Mouse (Mus musculus) midbrain, embryonic 10.5 days (tissue): ENCODE measurements around the gene Mcf2l. TPM values are rescaled to one million over a fixed set of nuclear protein-coding genes. Genes with fewer than 3 reads are reported as not detected.
A peak's percentile ranks its signal among the peaks of the same experiment; 100 is the strongest.

ENCODE experiments used
- DNase-seq: peaks from one replicate; pipeline ENCODE4 v3.0.0-alpha.2; 2017; ENCODE audit warnings: low spot score
- H3K27ac ChIP-seq: fragments of 300-500 bp; sonication (generic); replicated peaks from 2 replicates; pipeline ENCODE4 v1.5.1; 2016; ENCODE audit warnings: mild to moderate bottlenecking
- H3K27me3 ChIP-seq: fragments of 300-500 bp; sonication (generic); 2 replicates; pipeline ENCODE4 v1.6.1; 2016; ENCODE audit warnings: low read depth, mild to moderate bottlenecking; ENCODE audit not compliant: poor library complexity, severe bottlenecking
- H3K36me3 ChIP-seq: fragments of 300-500 bp; sonication (generic); 2 replicates; pipeline ENCODE4 v1.6.1; 2016; ENCODE audit warnings: mild to moderate bottlenecking, moderate library complexity
- H3K4me1 ChIP-seq: fragments of 300-500 bp; sonication (generic); 2 replicates; pipeline ENCODE4 v1.6.1; 2016
- H3K4me3 ChIP-seq: fragments of 300-500 bp; sonication (generic); 2 replicates; pipeline ENCODE4 v1.5.1; 2016; ENCODE audit warnings: mild to moderate bottlenecking, moderate library complexity
- H3K9me3 ChIP-seq: fragments of 300-500 bp; sonication (generic); replicated peaks from 2 replicates; pipeline ENCODE4 v1.6.1; 2016; ENCODE audit warnings: mild to moderate bottlenecking
- WGBS: fragments of 180-500 bp; shearing (Covaris S2); methylation state at CpG from one replicate; pipeline ENCODE4 v1.1.7; 2016; 5-methylcytosine and 5-hydroxymethylcytosine counted together
- polyA plus RNA-seq: library from polyadenylated mRNA; unstranded; fragments of >200 nt; fragmentation: Nextera tagmentation; extraction: Ambion mirVana; gene quantifications from 2 replicates; pipeline ENCODE4 v1.2.1, GENCODE M21; 2016

Mcf2l gene
- 26.4 and 42.7 TPM in 2 replicates for polyA plus RNA-seq

GRCm38 (mm10) chr8:12873357-12874046 is at the start of gene Mcf2l:
Mcf2l (plus strand) TSS chr8:12873806.
- no peaks in the 10 kb centered on the region for H3K9me3 ChIP-seq
- WGBS = 1% methylated on average over 28 of the region's 30 CpGs
- peak; percentile 93 for DNase-seq
- H3K4me3 ChIP-seq = peak within 1 kb of the TSS; percentile 70
- peaks cover 8% of the 10 kb centered on the region; the same call in 1 of the 2 replicates for H3K27me3 ChIP-seq
- H3K27ac ChIP-seq = peak within 1 kb of the TSS; percentile 93
- peaks cover 76% of the 10 kb centered on the region for H3K4me1 ChIP-seq
- H3K36me3 ChIP-seq = no peaks in the 10 kb centered on the region

DNA sequence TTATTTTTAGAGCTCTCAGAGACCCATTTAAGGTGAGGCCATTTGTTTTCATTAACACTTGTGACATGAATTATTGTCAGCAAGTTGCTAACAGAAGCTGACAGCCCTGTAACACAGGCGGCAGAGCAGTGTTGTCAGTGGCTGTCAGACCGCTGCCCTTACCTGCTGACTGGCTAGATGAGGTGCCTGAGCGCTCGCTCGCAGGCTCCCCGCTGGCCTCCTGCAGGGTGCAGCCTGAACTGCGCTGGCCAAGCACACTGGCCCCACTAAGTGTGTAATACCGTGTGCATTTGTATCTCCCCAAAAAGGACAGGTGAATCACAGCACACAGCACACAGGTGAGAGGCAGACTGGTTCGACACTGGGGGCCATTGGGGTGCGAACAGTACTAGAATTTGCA is 49.0 kb upstream of the Mcf2l start:
- H3K36me3 ChIP-seq = peaks cover 86% of the 10 kb centered on the region

DNA sequence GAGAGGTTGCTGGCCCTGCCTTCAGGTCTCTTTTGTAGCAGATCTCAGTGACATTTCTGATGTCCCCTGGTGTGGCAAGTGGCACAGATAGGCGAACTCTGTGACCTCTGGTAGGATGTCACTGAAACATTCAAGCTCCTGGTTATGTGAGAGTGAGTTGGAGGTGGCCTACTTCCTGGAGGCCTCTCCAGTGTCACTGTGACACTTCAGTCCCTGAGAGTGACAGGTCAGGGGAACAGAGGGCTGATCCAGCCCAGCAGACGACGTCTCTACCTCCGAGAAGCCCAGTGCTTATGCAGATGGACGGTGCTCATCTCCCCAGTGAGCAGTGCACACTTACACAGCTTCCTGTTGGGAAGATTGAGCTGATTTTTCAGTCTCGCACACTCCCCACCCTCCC is 48.4 kb upstream of the Mcf2l start:
- no peaks in the 10 kb centered on the region for H3K9me3 ChIP-seq
- H3K27ac ChIP-seq = no peak overlapping the region
- WGBS = 73% methylated on average over 6 of the region's 6 CpGs
- peaks cover 84% of the 10 kb centered on the region for H3K36me3 ChIP-seq
- H3K27me3 ChIP-seq = no peaks in the 10 kb centered on the region
- no peak overlapping the region for H3K4me3 ChIP-seq
- DNase-seq = no peak
- peaks cover 30% of the 10 kb centered on the region for H3K4me1 ChIP-seq

More for the DNA sequence above, 49.0 kb upstream of the Mcf2l start:
- Histone ChIP-seq H3K4me3 (no peak overlapping the region), H3K27me3 (no peaks in the 10 kb centered on the region), H3K4me1 (peaks cover 29% of the 10 kb centered on the region), H3K27ac (no peak overlapping the region), H3K9me3 (no peaks in the 10 kb centered on the region)
- DNase-seq = no peak
- 62% methylated on average over 10 of the region's 10 CpGs for WGBS

DNA sequence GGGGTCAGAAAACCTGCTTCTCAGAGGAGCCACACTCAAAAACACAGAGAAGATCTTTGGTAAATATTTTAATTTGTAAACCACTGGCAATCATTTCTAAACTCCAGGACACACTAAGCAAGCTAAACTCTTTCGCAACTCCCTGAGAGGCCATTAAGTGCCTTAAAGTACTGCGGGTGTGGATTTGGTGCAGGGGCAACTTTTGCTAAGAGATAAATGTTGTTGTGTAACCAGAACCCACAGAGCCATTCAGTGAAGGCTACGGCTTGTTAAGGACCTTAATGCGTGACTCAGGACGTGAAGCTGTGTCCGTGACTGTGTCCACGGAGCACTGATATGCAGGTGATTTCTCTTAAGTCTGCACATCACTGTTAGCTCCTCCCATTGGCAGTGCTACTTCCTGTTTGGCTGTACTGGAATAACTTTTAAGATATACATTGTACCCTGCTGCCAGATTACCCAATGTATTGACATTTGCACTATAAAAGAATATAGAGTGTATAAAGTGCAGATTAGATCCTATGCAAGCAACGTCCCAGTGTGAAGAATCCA is 47.8 kb upstream of the Mcf2l start:
- Histone ChIP-seq H3K36me3 (peaks cover 80% of the 10 kb centered on the region), H3K4me1 (peaks cover 27% of the 10 kb centered on the region), H3K27ac (no peak overlapping the region), H3K4me3 (no peak overlapping the region), H3K27me3 (no peaks in the 10 kb centered on the region), H3K9me3 (no peaks in the 10 kb centered on the region)
- WGBS = 91% methylated on average over 8 of the region's 8 CpGs
- DNase-seq = no peak

- H3K9me3 ChIP-seq = no peaks in the 10 kb centered on the region
- peaks cover 81% of the 10 kb centered on the region for H3K36me3 ChIP-seq
- H3K27ac ChIP-seq = no peak overlapping the region
- DNase-seq = no peak
- H3K4me1 ChIP-seq = peaks cover 40% of the 10 kb centered on the region
- H3K4me3 ChIP-seq = no peak overlapping the region
- WGBS = 92% methylated on average over 9 of the region's 9 CpGs
- H3K27me3 ChIP-seq = no peaks in the 10 kb centered on the region
These were observed 46.5 kb upstream of the Mcf2l start for GRCm38 (mm10) chr8:12827124-12827523.

DNA sequence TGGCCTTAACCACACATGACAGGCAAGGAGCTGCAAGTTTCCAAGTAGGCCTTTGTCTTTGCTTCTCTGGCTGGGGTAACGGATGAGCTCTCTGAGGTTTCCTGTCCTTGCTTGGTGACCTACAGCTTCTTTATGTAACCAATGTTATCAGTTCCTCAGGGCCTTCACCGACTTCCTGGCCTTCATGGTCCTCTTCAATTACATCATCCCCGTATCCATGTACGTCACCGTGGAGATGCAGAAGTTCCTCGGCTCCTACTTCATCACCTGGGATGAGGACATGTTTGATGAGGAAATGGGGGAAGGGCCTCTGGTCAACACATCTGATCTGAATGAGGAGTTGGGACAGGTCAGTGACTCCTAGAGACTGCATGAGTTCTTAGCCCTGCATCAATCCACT is 45.3 kb upstream of the Mcf2l start:
- Histone ChIP-seq H3K36me3 (peaks cover 80% of the 10 kb centered on the region), H3K27ac (no peak overlapping the region), H3K9me3 (no peaks in the 10 kb centered on the region), H3K4me3 (no peak overlapping the region), H3K4me1 (peaks cover 48% of the 10 kb centered on the region), H3K27me3 (no peaks in the 10 kb centered on the region)
- DNase-seq = no peak
- WGBS = 94% methylated on average over 6 of the region's 6 CpGs

DNA sequence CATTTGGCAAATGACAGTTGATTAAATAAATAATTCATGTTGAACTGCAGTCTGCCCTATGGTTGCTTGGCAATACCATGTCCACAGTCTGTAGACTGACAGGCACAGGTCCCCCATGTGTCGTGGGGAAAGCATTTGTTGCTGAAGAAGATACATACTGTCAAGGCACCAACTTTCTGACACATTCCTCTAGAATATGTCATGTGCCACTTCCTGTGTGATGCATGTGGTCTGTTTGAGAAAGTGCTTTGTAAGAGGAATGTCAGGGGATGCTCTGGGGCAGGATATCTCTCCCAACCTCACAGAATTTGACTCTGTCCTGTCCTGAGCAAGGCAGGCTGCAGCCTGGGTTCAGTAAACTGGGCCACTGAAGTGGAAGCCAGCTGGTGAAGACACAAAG is 44.2 kb upstream of the Mcf2l start:
- DNase-seq = no peak
- no peak overlapping the region for H3K27ac ChIP-seq
- no peaks in the 10 kb centered on the region for H3K27me3 ChIP-seq
- peaks cover 87% of the 10 kb centered on the region for H3K36me3 ChIP-seq
- no peaks in the 10 kb centered on the region for H3K9me3 ChIP-seq
- H3K4me1 ChIP-seq = peaks cover 45% of the 10 kb centered on the region
- H3K4me3 ChIP-seq = no peak overlapping the region
- 72% methylated on average over 1 of the region's 1 CpGs for WGBS

DNA sequence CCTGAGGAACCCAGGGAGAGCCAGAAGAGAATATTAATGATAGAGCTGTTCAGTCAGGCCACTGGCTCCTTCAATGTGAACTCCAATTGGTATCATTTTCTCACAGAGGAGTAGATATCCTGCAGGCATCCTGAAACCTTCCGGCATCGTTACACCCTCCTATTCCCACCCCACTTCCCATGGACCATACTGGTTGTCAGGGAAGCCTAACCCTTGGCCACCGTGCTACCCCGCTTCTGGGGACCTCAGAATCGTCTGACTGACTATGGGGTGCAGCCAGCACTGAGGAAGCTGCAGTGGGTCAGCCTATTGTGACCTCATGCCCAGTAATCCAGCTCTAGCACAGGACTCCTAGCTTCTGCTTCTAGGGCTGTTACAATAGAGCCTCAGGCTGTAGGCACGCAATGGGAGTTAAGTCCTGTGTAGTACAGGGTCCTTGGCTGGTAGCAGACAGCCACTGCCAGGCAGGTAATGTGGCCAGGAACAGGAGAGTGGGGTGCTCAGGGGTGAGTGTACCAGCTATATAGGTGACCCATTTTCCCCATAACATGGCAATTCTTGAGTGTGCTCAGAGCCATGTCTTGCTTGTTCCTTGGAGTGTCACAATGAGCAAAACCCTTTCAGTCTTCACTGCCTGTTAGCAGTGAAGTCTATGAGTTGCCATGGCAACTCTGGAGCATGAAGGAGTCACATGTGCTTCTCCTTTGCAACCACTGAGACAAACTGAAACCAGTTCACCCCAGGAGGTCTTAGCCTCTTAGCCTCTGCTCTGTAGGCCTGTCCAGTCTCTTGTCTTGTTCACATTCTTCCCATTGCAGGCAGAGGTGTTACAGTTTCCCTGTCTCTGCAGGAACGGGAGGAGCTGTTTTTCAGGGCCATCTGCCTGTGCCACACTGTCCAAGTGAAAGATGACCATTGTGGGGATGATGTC is 41.7 kb upstream of the Mcf2l start:
- no peaks in the 10 kb centered on the region for H3K9me3 ChIP-seq
- no peak overlapping the region for H3K4me3 ChIP-seq
- H3K36me3 ChIP-seq = peaks cover 87% of the 10 kb centered on the region
- peaks cover 39% of the 10 kb centered on the region for H3K4me1 ChIP-seq
- DNase-seq = peak; percentile 50
- 62% methylated on average over 7 of the region's 7 CpGs for WGBS
- no peaks in the 10 kb centered on the region for H3K27me3 ChIP-seq
- H3K27ac ChIP-seq = peak overlapping the region; percentile 77

DNA sequence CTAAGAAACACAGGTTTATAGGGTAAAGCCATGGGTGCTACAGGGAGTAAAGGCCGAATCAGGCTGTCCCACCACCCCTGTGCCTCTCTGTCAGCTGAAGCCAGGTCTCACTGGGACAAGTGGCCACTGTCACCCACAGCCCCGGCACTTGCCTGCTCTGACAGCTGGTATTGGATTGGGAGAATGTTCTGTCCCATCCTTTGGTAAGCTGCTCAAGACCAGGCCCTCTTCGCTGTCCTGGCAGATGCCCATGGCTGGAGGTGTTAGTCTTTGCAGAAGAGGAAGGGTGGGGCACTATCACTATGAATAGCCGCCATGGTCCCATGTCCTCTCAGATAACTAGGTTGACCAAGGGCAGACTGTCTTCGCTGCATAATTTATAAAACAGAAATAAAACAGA is 40.0 kb upstream of the Mcf2l start:
- no peaks in the 10 kb centered on the region for H3K27me3 ChIP-seq
- H3K36me3 ChIP-seq = peaks cover 85% of the 10 kb centered on the region
- no peak overlapping the region for H3K4me3 ChIP-seq
- H3K27ac ChIP-seq = no peak overlapping the region
- H3K4me1 ChIP-seq = peaks cover 37% of the 10 kb centered on the region
- DNase-seq = no peak
- WGBS = 91% methylated on average over 5 of the region's 5 CpGs
- H3K9me3 ChIP-seq = no peaks in the 10 kb centered on the region

- 92% methylated on average over 7 of the region's 7 CpGs for WGBS
- peaks cover 9% of the 10 kb centered on the region; the same call in 1 of the 2 replicates for H3K4me1 ChIP-seq
- no peak for DNase-seq
- no peak overlapping the region for H3K27ac ChIP-seq
- no peaks in the 10 kb centered on the region for H3K27me3 ChIP-seq
- no peak overlapping the region for H3K4me3 ChIP-seq
- no peaks in the 10 kb centered on the region for H3K9me3 ChIP-seq
- peaks cover 82% of the 10 kb centered on the region for H3K36me3 ChIP-seq
These were observed 32.8 kb upstream of the Mcf2l start for GRCm38 (mm10) chr8:12840834-12841233.

DNA sequence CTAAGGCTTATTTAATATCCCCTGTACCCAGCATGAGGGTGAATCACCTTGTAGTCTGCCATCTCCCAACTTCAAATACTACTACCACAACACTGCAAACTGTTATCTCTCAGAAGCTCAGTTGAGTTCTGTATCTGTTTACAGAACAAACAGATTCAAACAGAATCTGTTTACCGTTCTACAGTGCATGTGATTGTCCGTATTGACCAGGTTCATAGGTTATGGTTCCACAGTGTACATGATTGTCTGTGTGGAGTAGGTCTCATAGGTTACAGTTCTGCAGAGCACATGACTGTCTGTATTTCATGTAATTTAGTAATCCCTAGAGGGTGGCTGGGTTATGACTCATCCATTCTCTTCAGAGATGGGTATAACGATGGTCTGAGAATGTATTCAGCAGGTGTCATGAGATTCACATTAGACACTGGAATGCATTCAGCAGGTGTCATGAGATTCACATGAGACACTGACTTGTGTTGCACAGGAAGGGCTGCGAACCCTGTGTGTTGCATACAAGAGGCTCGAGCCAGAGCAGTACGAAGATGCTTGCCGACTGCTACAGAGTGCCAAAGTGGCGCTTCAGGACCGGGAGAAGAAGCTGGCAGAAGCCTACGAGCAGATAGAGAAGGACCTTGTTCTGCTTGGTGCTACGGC is 31.1 kb upstream of the Mcf2l start:
- Histone ChIP-seq H3K27me3 (no peaks in the 10 kb centered on the region), H3K27ac (no peak overlapping the region), H3K4me3 (no peak overlapping the region), H3K4me1 (peaks cover 9% of the 10 kb centered on the region; the same call in 1 of the 2 replicates), H3K9me3 (no peaks in the 10 kb centered on the region), H3K36me3 (peaks cover 80% of the 10 kb centered on the region)
- 96% methylated on average over 11 of the region's 11 CpGs for WGBS
- DNase-seq = no peak

DNA sequence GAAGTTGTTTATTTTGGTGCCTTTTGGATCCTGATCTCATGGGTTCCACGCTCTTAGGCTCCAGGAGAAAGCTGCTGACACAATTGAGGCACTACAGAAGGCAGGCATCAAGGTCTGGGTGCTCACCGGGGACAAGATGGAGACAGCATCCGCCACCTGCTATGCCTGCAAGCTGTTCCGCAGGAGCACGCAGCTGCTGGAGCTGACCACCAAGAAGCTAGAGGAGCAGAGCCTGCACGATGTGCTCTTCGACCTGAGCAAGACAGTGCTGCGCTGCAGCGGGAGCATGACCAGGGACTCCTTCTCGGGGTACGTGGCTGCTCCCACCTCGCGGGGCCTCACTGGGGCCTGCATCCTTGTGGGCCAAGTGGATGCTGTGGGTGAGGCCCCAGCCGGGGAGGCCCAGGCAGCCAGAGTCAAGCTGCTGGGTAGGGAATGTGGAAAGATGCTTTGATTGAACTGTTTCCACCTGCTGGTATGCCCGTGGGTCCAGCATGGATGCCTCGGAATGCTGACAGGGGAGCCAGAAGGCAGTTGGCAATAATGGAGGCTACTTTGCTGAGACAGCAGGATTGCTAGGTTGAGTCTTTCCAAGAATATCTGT is 29.2 kb upstream of the Mcf2l start:
- Histone ChIP-seq H3K27me3 (no peaks in the 10 kb centered on the region), H3K4me1 (peaks cover under 1% of the 10 kb centered on the region; the same call in 1 of the 2 replicates), H3K9me3 (no peaks in the 10 kb centered on the region), H3K27ac (no peak overlapping the region), H3K4me3 (no peak overlapping the region), H3K36me3 (peaks cover 81% of the 10 kb centered on the region)
- 90% methylated on average over 16 of the region's 16 CpGs for WGBS
- DNase-seq = no peak
